Comparison of ENCODE assay signal across 10 mouse cellular contexts in the genomic region with DNA sequence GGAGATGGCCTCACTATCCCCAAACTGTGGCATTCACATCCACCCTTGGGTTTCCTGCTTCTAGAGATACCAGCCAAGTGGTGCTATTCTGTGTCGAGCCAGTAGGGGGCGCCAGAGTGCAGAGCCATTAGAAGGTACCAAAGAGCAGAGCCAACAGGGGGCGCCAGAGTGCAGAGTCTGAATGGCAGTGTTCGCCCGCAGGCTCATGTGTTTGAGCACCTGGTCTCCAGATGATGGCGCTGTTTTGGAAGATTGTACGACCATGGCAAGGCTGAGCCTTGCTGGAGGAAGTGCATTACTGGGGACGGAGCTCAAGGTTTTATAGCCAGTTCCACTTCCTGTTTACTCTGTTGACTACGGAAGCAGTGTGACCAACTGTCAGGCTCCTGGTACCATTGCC. TPM values are rescaled to one million over a fixed set of nuclear protein-coding genes. Genes with fewer than 3 reads are reported as not detected.
DNase-seq lines count a peak whose midpoint lies in the region; ATAC-seq and TF ChIP-seq lines count a peak whose summit lies in the region.
"Had no signal": no experiment of that assay in that cellular context is flagged by ENCODE, and none has a peak within 500 bp of the region (broad histone marks: within the 10 kb centered on the region; RNA-seq: fewer than 3 reads in every experiment).

No protein-coding gene starts in this region.

- no peak overlapping the region for H3K27ac ChIP-seq in kidney, postnatal 0 days
- no peak overlapping the region for H3K27ac ChIP-seq in kidney, embryonic 15.5 days
- no peak overlapping the region for H3K27ac ChIP-seq in gastrocnemius, adult 2 months

- peak; percentile 51 for DNase-seq in kidney, postnatal 0 days (ENCODE audit: low spot score)
- no peak for DNase-seq in G1E (ENCODE audit: low spot score)
- peak; percentile 51 for DNase-seq in c-Kit-negative CD71-positive TER-119-positive erythroid progenitor cells, embryonic 14.5 days (ENCODE audit: low read depth, low spot score)
- peak; percentile 75 for DNase-seq in gastrocnemius, adult 2 months
- peak; percentile 64 for DNase-seq in left cerebral cortex, postnatal 4 days
- peak; percentile 82 for DNase-seq in retina, embryonic 14.5 days (ENCODE audit: low spot score)
- no peak for DNase-seq in urinary bladder, adult 2 months (ENCODE audit: low spot score)

- no peak overlapping the region for H3K4me3 ChIP-seq in kidney, postnatal 0 days (replicated peaks; ENCODE audit: low read depth, low read length)
- no peak overlapping the region for H3K4me3 ChIP-seq in kidney, embryonic 15.5 days (replicated peaks)
- no peak overlapping the region for H3K4me3 ChIP-seq in G1E (ENCODE audit: low read depth, low read length)
- H3K4me3 ChIP-seq in gastrocnemius, adult 2 months, result no peak overlapping the region
- H3K4me3 ChIP-seq: megakaryocyte, embryonic 14.5 days had no signal

- no peaks in the 10 kb centered on the region for H3K36me3 ChIP-seq in kidney, postnatal 0 days (ENCODE audit: insufficient read depth, low read length)
- no peaks in the 10 kb centered on the region for H3K36me3 ChIP-seq in kidney, embryonic 15.5 days
- H3K36me3 ChIP-seq in G1E (replicated peaks), result no peaks in the 10 kb centered on the region

- H3K4me2 ChIP-seq in kidney, postnatal 0 days (ENCODE audit: low read length), result no peak overlapping the region
- no peak overlapping the region for H3K4me2 ChIP-seq in kidney, embryonic 15.5 days

- no peaks in the 10 kb centered on the region for H3K27me3 ChIP-seq in kidney, postnatal 0 days (ENCODE audit: insufficient read depth, low read length)
- H3K27me3 ChIP-seq in kidney, embryonic 15.5 days, result no peaks in the 10 kb centered on the region
- H3K27me3 ChIP-seq in G1E (ENCODE audit: insufficient read depth, low read length), result no peaks in the 10 kb centered on the region

- no peak for ATAC-seq in kidney, postnatal 0 days (replicated peaks; ENCODE audit: low FRiP score, low read depth)
- ATAC-seq in kidney, embryonic 15.5 days (replicated peaks; ENCODE audit: low FRiP score), result no peak
- no peak for ATAC-seq in G1E (ENCODE audit: extremely low read depth, insufficient number of reproducible peaks, low FRiP score, poor library complexity, severe bottlenecking)

- peak; percentile 95 for TF ChIP-seq CTCF in kidney, postnatal 0 days (IDR thresholded peaks at IDR 0.05; ENCODE audit: low read depth)
- peak; percentile 41 for TF ChIP-seq CTCF in G1E (IDR thresholded peaks at IDR 0.05; ENCODE audit: low read depth, low read length)
- peak; percentile 97 for TF ChIP-seq CTCF in gastrocnemius, adult 2 months (IDR thresholded peaks at IDR 0.05)

- no peaks in the 10 kb centered on the region for H3K9me3 ChIP-seq in kidney, postnatal 0 days (replicated peaks; ENCODE audit: low read length)
- H3K9me3 ChIP-seq in kidney, embryonic 15.5 days (replicated peaks), result no peaks in the 10 kb centered on the region
- peaks cover 68% of the 10 kb centered on the region for H3K9me3 ChIP-seq in G1E (replicated peaks)

- no peaks in the 10 kb centered on the region for H3K4me1 ChIP-seq in kidney, postnatal 0 days (replicated peaks; ENCODE audit: insufficient read depth, low read length)
- H3K4me1 ChIP-seq in kidney, embryonic 15.5 days, result 0 out of 2 replicates have a peak, but pooled peaks cover 3% of the 10 kb centered on the region
- H3K4me1 ChIP-seq in G1E (ENCODE audit: insufficient read depth, low read depth, low read length), result no peaks in the 10 kb centered on the region

- no peak overlapping the region for H3K9ac ChIP-seq in kidney, postnatal 0 days (ENCODE audit: low read depth, low read length)
- no peak overlapping the region for H3K9ac ChIP-seq in kidney, embryonic 15.5 days

- intact Hi-C loops in gastrocnemius, adult 2 months (cut with DNase I), result loop anchor here (2.0 kb wide), 1 partner anchor 88 kb away; no protein-coding TSS in a partner anchor
- intact Hi-C loops in left cerebral cortex, postnatal 4 days (cut with DNase I), result no loop called here

- WGBS in kidney, postnatal 0 days, result 45% methylated on average over 9 of the region's 9 CpGs
- WGBS in kidney, embryonic 15.5 days, result 44% methylated on average over 9 of the region's 9 CpGs

RNA-seq across cellular contexts. Expression of a gene that starts 33.5 kb away (rescaled TPM):
- polyA plus RNA-seq in kidney, postnatal 0 days (2015; fragmentation: Nextera tagmentation; extraction: Ambion mirVana), result not detected in 2 replicates
- polyA plus RNA-seq in kidney, embryonic 15.5 days (2015; fragmentation: Nextera tagmentation; extraction: Ambion mirVana), result not detected in 2 replicates
- total RNA-seq in G1E (2014; fragmentation: Nextera tagmentation), result not detected in 2 replicates
- 0.06 and 0.16 TPM in 2 replicates for total RNA-seq in G1E (2017)
- polyA plus RNA-seq in G1E (2012), result not detected in 2 replicates
- 100 to 1,000 TPM; 102 to 138 TPM for total RNA-seq in gastrocnemius, adult 2 months (2021)
- not detected for total RNA-seq in left cerebral cortex, postnatal 4 days (2021)
- polyA plus RNA-seq in urinary bladder, adult 2 months (2012; rRNA removed), result 0.08 and 0.09 TPM in 2 replicates
- polyA plus RNA-seq: gonadal fat pad, adult 2 months had no signal

Comparison
In these comparisons a context has a peak if more than half of its experiments do, and no peak if none do; other contexts are left out.
1. DNase-seq: peak in kidney, postnatal 0 days (single experiment), c-Kit-negative CD71-positive TER-119-positive erythroid progenitor cells, embryonic 14.5 days (single experiment), gastrocnemius, adult 2 months (single experiment), left cerebral cortex, postnatal 4 days (single experiment) and retina, embryonic 14.5 days (single experiment); none in G1E (single experiment) and urinary bladder, adult 2 months (single experiment).
2. CTCF ChIP-seq: peak in every context shown above with its lines; median percentile 97 in gastrocnemius, adult 2 months; 95 in kidney, postnatal 0 days; 41 in G1E.